Mouse (Mus musculus) intestine, postnatal 0 days (tissue): ENCODE data around the gene Fancc. TPM values are rescaled to one million over a fixed set of nuclear protein-coding genes. Genes with fewer than 3 reads are reported as not detected.

Source experiments
- ATAC-seq: fragments of 200-750 bp; cut with Nextera tagmentation; 2 replicates; pipeline ENCODE4 v1.8.0; 2017; ENCODE audit warnings: mild to moderate bottlenecking, moderate TSS enrichment, moderate library complexity
- H3K27ac ChIP-seq: fragments of 300-500 bp; sonication (generic); 2 replicates; pipeline ENCODE4 v1.5.1; 2014; ENCODE audit warnings: mild to moderate bottlenecking, low read depth, low read length, moderate library complexity
- H3K27me3 ChIP-seq: fragments of 300-500 bp; sonication (generic); replicated peaks from 2 replicates; pipeline ENCODE4 v1.6.1; 2014; ENCODE audit warnings: low read length, mixed read lengths; ENCODE audit not compliant: control insufficient read depth, insufficient read depth
- H3K36me3 ChIP-seq: fragments of 300-500 bp; sonication (generic); 2 replicates; pipeline ENCODE4 v1.6.1; 2014; ENCODE audit warnings: mild to moderate bottlenecking, moderate library complexity; ENCODE audit not compliant: control insufficient read depth, insufficient read depth
- H3K4me1 ChIP-seq: fragments of 300-500 bp; sonication (generic); replicated peaks from 2 replicates; pipeline ENCODE4 v1.6.1; 2014; ENCODE audit warnings: antibody characterized with exemption, low read length, mixed read lengths; ENCODE audit not compliant: control insufficient read depth, insufficient read depth
- H3K4me2 ChIP-seq: fragments of 300-500 bp; sonication (generic); replicated peaks from 2 replicates; pipeline ENCODE4 v1.6.1; 2014; ENCODE audit warnings: low read depth, mild to moderate bottlenecking, moderate library complexity
- H3K4me3 ChIP-seq: fragments of 300-500 bp; sonication (generic); 2 replicates; pipeline ENCODE4 v1.5.1; 2014; ENCODE audit warnings: low read depth, low read length
- H3K9ac ChIP-seq: fragments of 300-500 bp; sonication (generic); 2 replicates; pipeline ENCODE4 v1.6.1; 2014; ENCODE audit warnings: mild to moderate bottlenecking, low read depth, low read length
- H3K9me3 ChIP-seq: fragments of 300-500 bp; sonication (generic); 2 replicates; pipeline ENCODE4 v1.6.1; 2016; ENCODE audit warnings: mixed run types; ENCODE audit not compliant: control insufficient read depth
- CTCF ChIP-seq: sonication (generic); IDR thresholded peaks from 2 replicates; pipeline ENCODE4 v1.5.1; 2016; ENCODE audit warnings: low read depth, mild to moderate bottlenecking, control low read depth, antibody characterized with exemption, moderate library complexity
- WGBS: fragments of 180-500 bp; shearing (Covaris S2); extraction: QIAGEN DNeasy Blood & Tissue Kit; methylation state at CpG from one replicate; pipeline ENCODE4 v1.1.7; 2014; 5-methylcytosine and 5-hydroxymethylcytosine counted together
- polyA plus RNA-seq: library from polyadenylated mRNA; unstranded; fragments of >200 nt; fragmentation: Nextera tagmentation; extraction: Ambion mirVana; gene quantifications from 2 replicates; pipeline ENCODE4 v1.2.1, GENCODE M21; 2015

Gene Fancc
- polyA plus RNA-seq, 1 experiment from 2014 or later, result 5.1 TPM

- H3K4me2 ChIP-seq, result no peak overlapping the region
- no peaks in the 10 kb centered on the region for H3K9me3 ChIP-seq
- no peaks in the 10 kb centered on the region for H3K27me3 ChIP-seq
- TF ChIP-seq CTCF, result no peak
- H3K4me1 ChIP-seq, result peaks cover under 1% of the 10 kb centered on the region; the same call in 1 of the 2 replicates
- H3K36me3 ChIP-seq, result peaks cover 33% of the 10 kb centered on the region
- H3K9ac ChIP-seq, result no peak overlapping the region
- WGBS, result 79% methylated on average over 5 of the region's 5 CpGs
- no peak overlapping the region for H3K27ac ChIP-seq
- H3K4me3 ChIP-seq, result no peak overlapping the region
- no peak for ATAC-seq
Observed at GRCm38 (mm10) chr13:63306768-63307167, 190.3 kb downstream of the Fancc start.

GRCm38 (mm10) chr13:63305160-63306011 is 191.7 kb downstream of the Fancc start:
- WGBS, result 50% methylated on average over 16 of the region's 16 CpGs
- peaks cover 8% of the 10 kb centered on the region; the same call in 1 of the 2 replicates for H3K4me1 ChIP-seq
- H3K36me3 ChIP-seq, result peaks cover 46% of the 10 kb centered on the region
- H3K4me2 ChIP-seq, result no peak overlapping the region
- H3K9ac ChIP-seq, result no peak overlapping the region
- no peaks in the 10 kb centered on the region for H3K27me3 ChIP-seq
- H3K9me3 ChIP-seq, result no peaks in the 10 kb centered on the region
- no peak overlapping the region for H3K27ac ChIP-seq
- peak; percentile 4; the same call in 1 of the 2 replicates for ATAC-seq
- H3K4me3 ChIP-seq, result no peak overlapping the region
- TF ChIP-seq CTCF, result no peak

GRCm38 (mm10) chr13:63304799-63305159 is 192.3 kb downstream of the Fancc start:
- 66% methylated on average over 3 of the region's 3 CpGs for whole genome bisulfite sequencing
- no peak for ATAC-seq
- peaks cover 51% of the 10 kb centered on the region for H3K36me3 ChIP-seq
- H3K4me2 ChIP-seq, result no peak overlapping the region
- TF ChIP-seq CTCF, result no peak
- no peak overlapping the region for H3K9ac ChIP-seq
- H3K27me3 ChIP-seq, result no peaks in the 10 kb centered on the region
- peaks cover 8% of the 10 kb centered on the region; the same call in 1 of the 2 replicates for H3K4me1 ChIP-seq
- H3K27ac ChIP-seq, result no peak overlapping the region
- no peak overlapping the region for H3K4me3 ChIP-seq
- H3K9me3 ChIP-seq, result no peaks in the 10 kb centered on the region

GRCm38 (mm10) chr13:63304124-63304792 is 192.8 kb downstream of the Fancc start:
- Histone ChIP-seq H3K4me1 (peaks cover 8% of the 10 kb centered on the region; the same call in 1 of the 2 replicates), H3K9ac (no peak overlapping the region), H3K27me3 (no peaks in the 10 kb centered on the region), H3K4me2 (no peak overlapping the region), H3K36me3 (peaks cover 55% of the 10 kb centered on the region), H3K9me3 (no peaks in the 10 kb centered on the region), H3K27ac (no peak overlapping the region), H3K4me3 (no peak overlapping the region)
- ATAC-seq, result no peak
- 35% methylated on average over 6 of the region's 6 CpGs for WGBS
- TF ChIP-seq CTCF, result no peak

GRCm38 (mm10) chr13:63302381-63302780 is 194.7 kb downstream of the Fancc start:
- Histone ChIP-seq H3K36me3 (peaks cover 66% of the 10 kb centered on the region), H3K27me3 (no peaks in the 10 kb centered on the region), H3K9me3 (no peaks in the 10 kb centered on the region), H3K27ac (no peak overlapping the region), H3K4me3 (no peak overlapping the region), H3K9ac (no peak overlapping the region), H3K4me1 (peaks cover 8% of the 10 kb centered on the region; the same call in 1 of the 2 replicates), H3K4me2 (no peak overlapping the region)
- no peak for ATAC-seq
- 91% methylated on average over 5 of the region's 5 CpGs for WGBS
- TF ChIP-seq CTCF, result no peak

- H3K27me3 ChIP-seq, result no peaks in the 10 kb centered on the region
- no peak for ATAC-seq
- 41% methylated on average over 3 of the region's 3 CpGs for WGBS
- no peak overlapping the region for H3K4me2 ChIP-seq
- no peak for TF ChIP-seq CTCF
- H3K4me3 ChIP-seq, result no peak overlapping the region
- H3K36me3 ChIP-seq, result peaks cover 70% of the 10 kb centered on the region
- H3K9ac ChIP-seq, result no peak overlapping the region
- peaks cover 8% of the 10 kb centered on the region; the same call in 1 of the 2 replicates for H3K4me1 ChIP-seq
- no peaks in the 10 kb centered on the region for H3K9me3 ChIP-seq
- H3K27ac ChIP-seq, result no peak overlapping the region
Observed at GRCm38 (mm10) chr13:63301764-63302209, 195.3 kb downstream of the Fancc start.
